In the genomic region with DNA sequence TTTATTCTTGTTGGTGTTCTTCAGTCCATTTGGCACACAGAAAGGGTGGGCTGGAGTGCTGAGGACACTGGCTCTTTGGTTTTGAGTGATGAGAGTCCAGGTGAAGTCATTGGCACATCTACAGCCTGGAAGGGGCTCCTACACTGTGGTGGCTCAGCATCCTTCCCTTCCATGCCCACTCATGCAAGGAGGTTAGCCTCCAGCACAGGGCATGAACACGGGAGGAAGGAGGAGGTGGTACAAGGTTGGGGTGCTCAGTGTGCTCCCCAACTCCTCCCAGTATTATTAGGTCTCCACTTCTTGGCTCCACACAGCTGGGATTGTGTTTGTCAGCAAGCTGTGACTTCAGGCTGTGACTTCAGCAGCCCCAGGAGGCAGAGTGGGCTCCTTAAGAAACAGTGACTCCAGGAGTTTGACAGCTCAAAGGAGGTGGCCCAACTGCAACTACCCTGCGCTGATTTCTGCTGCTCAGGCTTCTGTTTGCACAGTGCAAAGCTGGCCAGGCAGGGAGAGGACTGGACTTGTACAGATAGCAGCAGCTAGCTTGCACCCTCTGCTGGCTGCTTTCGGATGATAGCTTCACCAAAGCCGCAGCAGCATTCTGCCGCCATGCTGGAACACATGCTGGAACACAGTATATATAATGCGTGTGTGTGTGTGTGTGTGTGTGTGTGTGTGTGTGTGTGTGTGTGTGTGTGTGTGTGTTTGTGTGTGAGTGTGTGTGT, we compare ENCODE assay signal across 8 mouse cellular contexts. TPM values are rescaled to one million over a fixed set of nuclear protein-coding genes. Genes with fewer than 3 reads are reported as not detected.
A peak's percentile ranks its signal among the peaks of the same experiment; 100 is the strongest.
DNase-seq lines count a peak whose midpoint lies in the region; ATAC-seq and TF ChIP-seq lines count a peak whose summit lies in the region.

No protein-coding gene starts in this region.

- TF ChIP-seq POLR2A in bone marrow macrophage, adult 2 months (IDR thresholded peaks at IDR 0.05; ENCODE audit: borderline replicate concordance, low read depth, low read length) = no peak
- TF ChIP-seq POLR2A in embryonic fibroblast, embryonic 13.5 days (IDR thresholded peaks at IDR 0.05; ENCODE audit: low read depth, low read length) = no peak

- H3K9ac ChIP-seq in kidney, embryonic 15.5 days = no peak overlapping the region

- peaks cover 14% of the 10 kb centered on the region for H3K27me3 ChIP-seq in heart, embryonic 10.5 days (ENCODE audit: insufficient read depth, poor library complexity, severe bottlenecking)
- peaks cover 21% of the 10 kb centered on the region for H3K27me3 ChIP-seq in kidney, embryonic 15.5 days

- no peaks in the 10 kb centered on the region for H3K36me3 ChIP-seq in heart, embryonic 10.5 days
- H3K36me3 ChIP-seq in kidney, embryonic 15.5 days = no peaks in the 10 kb centered on the region

- no peaks in the 10 kb centered on the region for H3K9me3 ChIP-seq in heart, embryonic 10.5 days
- no peaks in the 10 kb centered on the region for H3K9me3 ChIP-seq in kidney, embryonic 15.5 days (replicated peaks)

- H3K27ac ChIP-seq in bone marrow macrophage, adult 2 months (ENCODE audit: insufficient read depth, low read depth, low read length) = no peak overlapping the region
- no peak overlapping the region for H3K27ac ChIP-seq in embryonic fibroblast, embryonic 13.5 days (ENCODE audit: insufficient read depth, low read length)
- no peak overlapping the region for H3K27ac ChIP-seq in heart, embryonic 10.5 days
- no peak overlapping the region for H3K27ac ChIP-seq in kidney, embryonic 15.5 days

- DNase-seq in A20 (ENCODE audit: low read depth, low spot score) (peak; percentile 74), liver (peak; percentile 82)
- peak; percentile 89 for DNase-seq in heart, embryonic 10.5 days (ENCODE audit: low spot score)
- DNase-seq in testis, postnatal 14 days (ENCODE audit: low spot score) = peak; percentile 64

- whole genome bisulfite sequencing in heart, embryonic 10.5 days = 14% methylated on average over 6 of the region's 6 CpGs
- WGBS in kidney, embryonic 15.5 days = 9% methylated on average over 6 of the region's 6 CpGs

- peak; percentile 72 for TF ChIP-seq CTCF in bone marrow macrophage, adult 2 months (IDR thresholded peaks at IDR 0.05; ENCODE audit: low read depth, low read length)
- peak; percentile 93 for TF ChIP-seq CTCF in embryonic fibroblast, embryonic 13.5 days (IDR thresholded peaks at IDR 0.05; ENCODE audit: borderline replicate concordance, insufficient read depth, low read length)

- ATAC-seq in kidney, embryonic 15.5 days (replicated peaks; ENCODE audit: low FRiP score) = peak; percentile 75
- ATAC-seq in monocyte, adult 5-6 weeks (replicated peaks; ENCODE audit: insufficient number of reproducible peaks, low FRiP score, low TSS enrichment, poor library complexity, severe bottlenecking) = peak; percentile 55; the same call in 1 of the 2 replicates

- no peak overlapping the region for H3K4me3 ChIP-seq in bone marrow macrophage, adult 2 months (ENCODE audit: insufficient read depth, low read length)
- no peak overlapping the region for H3K4me3 ChIP-seq in embryonic fibroblast, embryonic 13.5 days (ENCODE audit: insufficient read depth, low read length)
- H3K4me3 ChIP-seq in heart, embryonic 10.5 days = no peak overlapping the region
- H3K4me3 ChIP-seq in kidney, embryonic 15.5 days (replicated peaks) = no peak overlapping the region

- H3K4me1 ChIP-seq in bone marrow macrophage, adult 2 months (ENCODE audit: control insufficient read depth, insufficient read depth, low read length) = peaks cover 10% of the 10 kb centered on the region
- H3K4me1 ChIP-seq in embryonic fibroblast, embryonic 13.5 days (ENCODE audit: control insufficient read depth, insufficient read depth, low read length) = no peaks in the 10 kb centered on the region
- peaks cover 28% of the 10 kb centered on the region for H3K4me1 ChIP-seq in heart, embryonic 10.5 days
- peaks cover 27% of the 10 kb centered on the region for H3K4me1 ChIP-seq in kidney, embryonic 15.5 days

- no peak overlapping the region for H3K4me2 ChIP-seq in kidney, embryonic 15.5 days

RNA-seq across cellular contexts. Expression of a gene that starts 22.1 kb away (rescaled TPM):
- polyA plus RNA-seq in bone marrow macrophage, adult 2 months (2012; ENCODE audit: insufficient read depth, insufficient read length, missing spikeins) = 1.2 and 1.7 TPM in 2 replicates
- 22.0 and 26.1 TPM in 2 replicates for polyA plus RNA-seq in embryonic fibroblast, embryonic 13.5 days (2011; ENCODE audit: insufficient read length, low read depth, missing spikeins)
- polyA plus RNA-seq in heart, embryonic 10.5 days (2016; fragmentation: Nextera tagmentation; extraction: Ambion mirVana) = 65.9 and 68.9 TPM in 2 replicates
- 39.6 and 44.9 TPM in 2 replicates for polyA plus RNA-seq in kidney, embryonic 15.5 days (2015; fragmentation: Nextera tagmentation; extraction: Ambion mirVana)
- total RNA-seq in monocyte, adult 5-6 weeks (2017) = 0.68 to 0.86 TPM (median 0.75 TPM) in 3 replicates
